Mouse (Mus musculus) spleen, embryonic (tissue): ENCODE data around the gene Tyw1.

Experiments used
- CTCF ChIA-PET: fragments of 350-600 bp; sonication (Branson Sonifier 250); formaldehyde crosslinking; loops from one replicate; lab custom pipeline; 2022; lab: Charles Lee

Tyw1 gene

DNA sequence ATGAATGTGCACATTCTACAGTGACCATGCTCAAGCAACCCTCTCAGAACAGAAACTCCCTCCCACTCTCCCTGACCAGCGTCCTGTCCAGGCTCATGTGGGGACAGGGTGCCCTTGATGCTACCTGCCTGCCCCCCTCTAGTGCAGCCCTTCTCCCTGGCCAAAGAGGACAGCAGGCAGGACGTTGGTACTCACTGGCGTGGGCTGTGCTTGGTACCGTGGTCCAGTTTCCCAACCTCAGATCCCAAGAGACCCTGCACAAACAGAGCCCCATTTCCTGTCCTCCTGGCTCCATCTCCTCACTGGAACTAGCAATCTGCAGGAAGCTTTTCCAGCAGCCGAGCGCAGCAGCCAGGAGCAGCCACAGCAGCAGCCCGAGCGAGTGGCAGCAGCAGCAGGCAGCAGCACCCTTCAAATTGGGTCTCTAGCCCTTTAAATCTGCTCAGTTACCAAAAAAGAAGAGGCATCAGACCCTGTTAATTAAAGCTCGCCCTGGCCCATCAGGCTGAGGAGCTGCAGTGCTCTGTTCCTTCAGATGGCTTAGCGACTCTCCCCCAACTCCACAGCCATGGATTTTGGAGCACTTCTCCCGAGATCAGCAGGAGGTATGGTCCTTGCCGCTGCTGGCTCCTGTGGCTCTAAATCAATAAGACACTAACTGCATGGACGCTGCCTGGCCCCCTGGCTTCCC is 128.9 kb downstream of the Tyw1 start, which contains the start of gene A330070K13Rik:
TSS of gene A330070K13Rik (minus strand) at position 410 of the 691 bp plus-strand sequence.
- CTCF ChIA-PET, result no interaction called here

DNA sequence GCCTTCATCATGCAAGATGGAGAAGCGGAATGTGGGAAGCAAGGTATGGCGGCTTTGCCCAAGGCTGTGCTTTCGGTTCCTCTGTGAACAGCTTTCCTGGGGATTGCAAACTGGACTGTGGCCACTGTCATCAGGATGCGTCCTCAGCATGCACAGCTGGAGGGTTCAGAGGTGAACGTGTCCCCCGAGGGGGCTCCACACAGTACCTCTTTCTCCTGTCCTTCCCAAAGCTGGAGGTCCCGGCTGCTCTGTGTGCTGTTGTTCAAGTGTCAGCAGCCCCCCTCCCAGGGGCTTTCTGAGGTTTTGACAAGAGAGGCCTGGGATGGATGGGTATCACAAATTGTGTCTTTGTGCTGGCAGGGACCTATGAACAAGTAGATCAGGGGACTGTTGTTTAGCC is 131.0 kb downstream of the Tyw1 start:
- CTCF ChIA-PET, result no interaction called here
